Mouse (Mus musculus) CH12.LX (cell line): ENCODE measurements around the gene Gm12184. TPM values are rescaled to one million over a fixed set of nuclear protein-coding genes. Genes with fewer than 3 reads are reported as not detected.

ENCODE experiments used
- DNase-seq: peaks from one replicate; pipeline ENCODE4 v3.0.0-alpha.2; 2013; ENCODE audit errors: extremely low read depth
- H3K27ac ChIP-seq: 2 replicates; pipeline ENCODE4 v1.5.1; 2012; ENCODE audit warnings: low read depth, mild to moderate bottlenecking, control low read depth, moderate library complexity; ENCODE audit not compliant: insufficient read depth
- H3K27me3 ChIP-seq: replicated peaks from 2 replicates; pipeline ENCODE3; 2012; ENCODE audit warnings: inconsistent platforms
- H3K36me3 ChIP-seq, 2 experiments: replicated peaks in 1 of 2; 2 replicates each; pipeline versions ENCODE3 to v1.6.1; 2012; ENCODE audit warnings: inconsistent platforms in 1 of 2, low read length in 1 of 2, mild to moderate bottlenecking in 1 of 2, mixed read lengths in 1 of 2, moderate library complexity in 1 of 2; ENCODE audit not compliant: control insufficient read depth in 1 of 2, insufficient read depth in 1 of 2
- H3K4me1 ChIP-seq, 2 experiments: 2 replicates each; pipeline ENCODE4 v1.6.1; 2012; ENCODE audit warnings: inconsistent platforms in 1 of 2, moderate library complexity in 1 of 2; ENCODE audit not compliant: insufficient read depth in 2 of 2, control insufficient read depth in 1 of 2
- H3K4me2 ChIP-seq: 2 replicates; pipeline ENCODE4 v1.6.1; 2012; ENCODE audit warnings: low read depth, mild to moderate bottlenecking, control low read depth; ENCODE audit not compliant: poor library complexity, insufficient read depth, severe bottlenecking
- H3K4me3 ChIP-seq, 3 experiments: fragments of 150-350 bp in 1 of 3; sonication (generic) in 1 of 3; replicated peaks in 1 of 3; 2 replicates each; pipeline versions ENCODE3 to v1.5.1; 2011 to 2012; ENCODE audit warnings: low read depth in 2 of 3, low read length in 2 of 3, mild to moderate bottlenecking in 2 of 3, moderate library complexity in 2 of 3, control low read depth in 1 of 3, improper control_type of control experiment in 1 of 3, inconsistent platforms in 1 of 3, mixed read lengths in 1 of 3; ENCODE audit not compliant: poor library complexity in 1 of 3
- H3K79me2 ChIP-seq: replicated peaks from 2 replicates; pipeline ENCODE4 v1.6.1; 2012; ENCODE audit warnings: mild to moderate bottlenecking, moderate library complexity; ENCODE audit not compliant: control insufficient read depth, poor library complexity, insufficient read depth, severe bottlenecking; ENCODE audit errors: extremely low read depth
- H3K9ac ChIP-seq: 2 replicates; pipeline ENCODE4 v1.6.1; 2012; ENCODE audit warnings: low read depth, mild to moderate bottlenecking, control low read depth, moderate library complexity; ENCODE audit not compliant: insufficient read depth
- H3K9me3 ChIP-seq: replicated peaks from 2 replicates; pipeline ENCODE3; 2012; ENCODE audit warnings: low read length, inconsistent platforms, mixed read lengths
- CHD2 ChIP-seq: IDR thresholded peaks from 2 replicates; pipeline ENCODE4 v1.6.1; 2011; ENCODE audit warnings: low read length, improper control_type of control experiment
- CTCF ChIP-seq, 2 experiments: IDR thresholded peaks in 1 of 2; conservative IDR thresholded peaks in 1 of 2; 2 replicates each; pipeline ENCODE4 v1.5.1; 2011 to 2012; ENCODE audit warnings: low read depth in 2 of 2, low read length in 2 of 2, improper control_type of control experiment in 1 of 2, inconsistent platforms in 1 of 2, mild to moderate bottlenecking in 1 of 2, moderate library complexity in 1 of 2
- ELF1 ChIP-seq: IDR thresholded peaks from 2 replicates; pipeline ENCODE4 v1.6.1; 2014; ENCODE audit warnings: low read depth, mild to moderate bottlenecking, inconsistent platforms, low read length, improper control_type of control experiment
- MXI1 ChIP-seq: IDR thresholded peaks from 2 replicates; pipeline ENCODE4 v1.6.1; 2011; ENCODE audit warnings: mild to moderate bottlenecking, low read depth, low read length, improper control_type of control experiment
- MYC ChIP-seq: IDR thresholded peaks from 2 replicates; pipeline ENCODE4 v1.6.1; 2011; ENCODE audit warnings: low read depth, mild to moderate bottlenecking, improper control_type of control experiment, low read length
- POLR2A ChIP-seq: IDR thresholded peaks from 2 replicates; pipeline ENCODE4 v1.6.1; 2011; ENCODE audit warnings: low read depth, mild to moderate bottlenecking, improper control_type of control experiment, low read length
- POLR2AphosphoS2 ChIP-seq: IDR thresholded peaks from 2 replicates; pipeline ENCODE4 v1.6.1; 2011; ENCODE audit warnings: low read depth, low read length, improper control_type of control experiment
- RCOR1 ChIP-seq: conservative IDR thresholded peaks from 2 replicates; pipeline ENCODE4 v1.6.1; 2012; ENCODE audit warnings: low read depth, mild to moderate bottlenecking, inconsistent platforms, low read length, improper control_type of control experiment
- USF2 ChIP-seq: conservative IDR thresholded peaks from 2 replicates; pipeline ENCODE4 v1.6.1; 2011; ENCODE audit warnings: low read depth, low read length, improper control_type of control experiment
- ZC3H11A ChIP-seq: IDR thresholded peaks from 2 replicates; pipeline ENCODE4 v1.6.1; 2012; ENCODE audit warnings: low read depth, mild to moderate bottlenecking, inconsistent platforms, low read length, improper control_type of control experiment
- ZNF384 ChIP-seq: IDR thresholded peaks from 2 replicates; pipeline ENCODE4 v1.6.1; 2012; ENCODE audit warnings: low read depth, low read length, improper control_type of control experiment, inconsistent platforms
- dilution Hi-C: fragments of 300-500 bp; cut with MboI; formaldehyde crosslinking; loops from 2 replicates; pipeline ENCODE4 v1.14.3; 2020; ENCODE audit warnings: low sequenced_read_pairs; ENCODE audit not compliant: extremely low pct_unique_long_range_greater_than_20kb, extremely low pct_ligation_motif_present
- in situ Hi-C: fragments of 300-500 bp; cut with MboI; formaldehyde crosslinking; loops from 3 replicates; pipeline ENCODE4 v1.14.3; 2019; ENCODE audit warnings: low sequenced_read_pairs, low pct_ligation_motif_present, low pct_unique_long_range_greater_than_20kb, mixed read lengths
- polyA plus RNA-seq: library from polyadenylated mRNA; unstranded; fragments of >175 nt; gene quantifications from 2 replicates; pipeline ENCODE4 v1.2.1, GENCODE M21; 2012; ENCODE audit warnings: low read depth; ENCODE audit not compliant: insufficient read length
- total RNA-seq, 2 experiments: library from RNA; depleted of rRNA; stranded (reverse); fragments of 300-350 nt in 1 of 2; fragments of >200 nt in 1 of 2; gene quantifications; 2 replicates each; pipeline ENCODE4 v1.2.3; 2012 to 2014

Gene Gm12184
- total and polyA plus RNA-seq, 3 experiments: 5.6 to 51.6 (median 7.1) TPM

DNA sequence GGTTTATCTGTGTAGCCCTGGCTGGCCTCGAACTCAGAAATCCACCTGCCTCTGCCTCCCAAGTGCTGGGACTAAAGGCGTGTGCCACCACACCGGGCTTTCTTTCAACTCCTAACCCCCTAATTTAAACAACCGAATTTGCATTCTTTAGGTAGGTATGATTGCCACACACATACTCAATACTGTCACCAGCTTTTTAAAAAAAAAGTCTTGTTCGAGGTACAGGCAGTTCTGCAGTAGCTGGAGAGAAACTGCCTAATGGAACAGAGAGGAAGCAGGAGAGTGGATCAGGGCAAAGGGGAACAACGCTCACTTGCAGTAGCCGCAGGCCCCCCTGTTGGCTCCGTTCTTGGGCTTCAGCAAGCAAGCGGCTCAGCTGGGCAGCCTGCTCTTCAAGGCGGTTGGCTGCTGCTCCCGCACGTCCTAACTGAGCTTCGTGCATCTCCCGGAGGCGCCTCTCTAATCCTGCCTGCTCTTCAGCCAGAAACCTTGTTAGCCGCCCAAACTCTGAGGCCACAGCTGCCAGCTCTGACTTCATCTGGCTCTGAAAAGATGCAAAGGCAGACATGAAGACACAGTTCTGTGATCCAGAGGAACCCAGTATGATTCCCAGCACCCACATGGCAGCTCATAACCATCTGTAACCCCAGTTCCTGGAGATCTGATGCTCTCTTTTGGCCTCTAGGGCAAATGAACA, 17.6 kb downstream of the Gm12184 start (continued):
- no peak for TF ChIP-seq MXI1
- no peak for TF ChIP-seq MYC

DNA sequence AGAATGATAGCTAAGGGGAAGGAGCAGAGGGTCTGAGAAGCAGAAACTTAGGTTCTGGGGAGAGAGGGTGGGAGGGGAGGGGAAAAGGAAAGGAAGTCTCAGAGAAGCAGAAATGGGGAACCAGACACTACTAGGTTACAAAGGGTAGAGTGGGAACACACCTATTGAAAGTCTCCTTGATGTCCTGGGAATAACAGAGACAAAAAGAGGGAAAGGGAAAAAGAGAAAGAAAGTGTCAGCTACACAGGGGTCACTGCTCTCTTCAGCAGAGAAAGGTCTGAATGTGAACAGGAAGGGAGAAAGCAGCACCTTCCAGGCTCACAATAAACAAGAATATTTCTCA, 18.2 kb downstream of the Gm12184 start:
- DNase-seq: no peak

GRCm38 (mm10) chr11:48807563-48808303, 18.7 kb downstream of the Gm12184 start:
- Histone ChIP-seq H3K27ac (no peak overlapping the region), H3K4me3 (no peak overlapping the region), H3K36me3 (peaks cover 89 to 98% of the 10 kb centered on the region in 2 experiments), H3K79me2 (peaks cover 20% of the 10 kb centered on the region), H3K4me2 (no peak overlapping the region), H3K9me3 (no peaks in the 10 kb centered on the region)
- in situ Hi-C loops: no loop called here
- dilution Hi-C loops: no loop called here
- peak; percentile 20 for TF ChIP-seq POLR2AphosphoS2
- no peak for TF ChIP-seq ZC3H11A
- TF ChIP-seq CHD2: peak; percentile 62; the same call in 1 of the 2 replicates
- TF ChIP-seq POLR2A: peak; percentile 53
- TF ChIP-seq ELF1: no peak
- no peak for TF ChIP-seq CTCF (conservative IDR thresholded peaks at IDR 0.05 in 1 of 2, IDR thresholded peaks at IDR 0.05 in 1 of 2; ENCODE audit: low read depth in 2 of 2, low read length in 2 of 2)
- no peak for TF ChIP-seq MYC
- TF ChIP-seq, all 38 proteins: peak for 3
- Histone ChIP-seq H3K27me3 (no peaks in the 10 kb centered on the region), H3K4me1 (peaks cover 10 to 57% of the 10 kb centered on the region in 2 experiments), H3K9ac (no peak overlapping the region)
- no peak for DNase-seq

More for the DNA sequence above, 18.2 kb downstream of the Gm12184 start:
- peaks cover 15% of the 10 kb centered on the region for H3K79me2 ChIP-seq
- no peak overlapping the region for H3K4me2 ChIP-seq
- H3K27ac ChIP-seq: no peak overlapping the region
- dilution Hi-C loops (no loop called here), in situ Hi-C loops (no loop called here)
- H3K4me1 ChIP-seq: peaks cover 5 to 54% of the 10 kb centered on the region in 2 experiments
- H3K27me3 ChIP-seq: no peaks in the 10 kb centered on the region
- no peak overlapping the region for H3K9ac ChIP-seq
- H3K36me3 ChIP-seq: peaks cover 88 to 97% of the 10 kb centered on the region in 2 experiments
- no peaks in the 10 kb centered on the region for H3K9me3 ChIP-seq
- TF ChIP-seq RCOR1: 0 out of 2 replicates have a peak, but pooled peaks have one; percentile 48
- no peak for TF ChIP-seq USF2
- 0 out of 2 replicates have a peak, but pooled peaks have one; percentile 3 for TF ChIP-seq ZNF384
- TF ChIP-seq, all 38 proteins: peak for 2
- no peak overlapping the region for H3K4me3 ChIP-seq
